Mouse (Mus musculus) C2C12 (cell line): Measurements from ENCODE around the gene Mdn1.

Source experiments
- CEBPB ChIP-seq: IDR thresholded peaks from one replicate; pipeline ENCODE4 v1.6.1; 2011; ENCODE audit warnings: low read depth, mild to moderate bottlenecking, control low read depth, moderate library complexity
- CTCF ChIP-seq: IDR thresholded peaks from one replicate; pipeline ENCODE4 v1.5.1; 2011; ENCODE audit not compliant: control insufficient read depth, insufficient read depth, insufficient read length

DNA sequence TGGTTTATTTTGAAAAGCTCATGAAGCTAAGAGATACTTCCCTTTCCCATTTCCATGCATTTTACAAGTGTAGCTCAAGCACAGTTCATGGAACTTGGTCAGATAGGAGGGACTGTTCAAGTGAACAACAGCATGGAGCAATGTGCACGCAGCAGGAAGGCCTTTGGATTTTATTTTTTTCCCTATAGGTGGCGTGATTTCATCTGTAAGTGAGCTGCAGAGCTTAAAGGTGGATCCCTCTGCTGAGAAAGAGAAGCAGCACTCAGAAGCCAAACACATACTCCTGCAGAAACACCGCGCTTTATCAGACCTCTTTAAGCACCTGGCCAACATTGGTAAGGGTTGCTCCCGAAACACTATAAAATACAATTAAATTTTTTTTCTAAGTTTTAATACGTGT, 88.5 kb downstream of the Mdn1 start:
- TF ChIP-seq CTCF = no peak
- no peak for TF ChIP-seq CEBPB
